Mouse (Mus musculus) brain, embryonic 18.5 days (tissue): Measurements from ENCODE around the gene Btn2a2.

ENCODE experiments used
- DNase-seq: peaks from one replicate; pipeline ENCODE4 v3.0.0-alpha.2; 2012; ENCODE audit warnings: low read depth, low spot score

Gene Btn2a2

DNA sequence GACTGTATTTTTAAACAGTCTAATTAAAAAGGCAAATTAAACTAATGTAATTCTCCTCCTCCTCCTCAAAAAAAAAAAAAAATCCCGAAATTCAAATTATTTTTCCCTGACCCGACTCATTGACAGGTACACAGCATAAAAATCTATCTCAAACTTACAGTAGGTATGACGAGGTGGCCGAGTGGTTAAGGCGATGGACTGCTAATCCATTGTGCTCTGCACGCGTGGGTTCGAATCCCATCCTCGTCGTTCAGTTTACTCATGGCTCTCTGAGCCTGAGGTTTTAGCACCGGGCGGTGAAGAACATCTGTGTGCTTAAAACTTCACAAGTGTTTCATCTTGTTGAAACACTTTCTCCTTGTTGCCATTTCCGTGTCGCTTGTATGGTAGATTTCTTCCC, 33.0 kb upstream of the Btn2a2 start:
- no peak for DNase-seq

DNA sequence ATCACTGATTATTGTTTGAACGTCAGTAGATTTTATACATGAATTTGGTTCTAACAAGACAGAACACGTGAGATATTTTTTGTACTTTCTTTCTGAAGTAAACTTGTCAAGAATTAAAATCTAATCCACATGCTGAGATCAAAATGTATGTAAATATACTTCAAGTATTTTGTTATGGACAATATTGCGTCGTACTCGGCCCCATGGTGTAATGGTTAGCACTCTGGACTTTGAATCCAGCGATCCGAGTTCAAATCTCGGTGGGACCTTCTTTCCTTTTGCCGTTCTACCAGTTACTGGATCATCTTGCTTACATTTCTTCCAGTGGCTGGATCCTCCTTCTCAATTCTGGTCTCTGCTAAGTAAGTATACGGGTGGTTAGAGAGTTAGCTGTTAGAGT, 30.8 kb upstream of the Btn2a2 start:
- DNase-seq = no peak

DNA sequence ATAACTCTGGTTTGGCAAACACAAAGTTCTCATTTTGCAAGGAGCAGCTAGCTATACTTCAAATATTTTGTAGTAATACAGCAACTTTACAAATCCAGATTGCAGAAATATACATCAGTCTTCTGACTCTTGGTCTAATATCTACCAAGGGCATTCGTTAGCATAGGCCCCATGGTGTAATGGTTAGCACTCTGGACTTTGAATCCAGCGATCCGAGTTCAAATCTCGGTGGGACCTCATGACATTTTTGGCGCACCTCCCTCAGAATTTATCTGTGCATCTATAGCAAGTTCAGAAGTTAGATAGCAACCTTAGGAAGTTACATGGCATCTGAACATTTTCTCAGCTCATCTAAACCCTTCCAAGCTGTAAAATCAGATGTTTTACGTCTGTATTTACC, 30.2 kb upstream of the Btn2a2 start:
- no peak for DNase-seq

DNA sequence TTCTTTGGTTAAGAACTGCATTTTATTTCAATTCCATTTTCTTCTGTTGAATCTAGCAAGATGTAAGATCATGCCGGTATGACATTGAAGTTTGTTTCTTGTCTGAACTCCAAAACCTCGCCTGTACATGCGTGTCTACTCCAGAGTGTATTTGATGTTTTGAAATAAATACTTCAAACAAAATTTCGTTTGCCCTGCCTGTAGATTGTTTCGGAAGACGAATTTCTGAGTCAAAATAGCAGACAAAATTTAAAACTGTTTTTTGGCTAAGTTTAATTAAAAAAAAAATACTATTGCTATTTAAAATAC, 29.6 kb upstream of the Btn2a2 start:
- no peak for DNase-seq

DNA sequence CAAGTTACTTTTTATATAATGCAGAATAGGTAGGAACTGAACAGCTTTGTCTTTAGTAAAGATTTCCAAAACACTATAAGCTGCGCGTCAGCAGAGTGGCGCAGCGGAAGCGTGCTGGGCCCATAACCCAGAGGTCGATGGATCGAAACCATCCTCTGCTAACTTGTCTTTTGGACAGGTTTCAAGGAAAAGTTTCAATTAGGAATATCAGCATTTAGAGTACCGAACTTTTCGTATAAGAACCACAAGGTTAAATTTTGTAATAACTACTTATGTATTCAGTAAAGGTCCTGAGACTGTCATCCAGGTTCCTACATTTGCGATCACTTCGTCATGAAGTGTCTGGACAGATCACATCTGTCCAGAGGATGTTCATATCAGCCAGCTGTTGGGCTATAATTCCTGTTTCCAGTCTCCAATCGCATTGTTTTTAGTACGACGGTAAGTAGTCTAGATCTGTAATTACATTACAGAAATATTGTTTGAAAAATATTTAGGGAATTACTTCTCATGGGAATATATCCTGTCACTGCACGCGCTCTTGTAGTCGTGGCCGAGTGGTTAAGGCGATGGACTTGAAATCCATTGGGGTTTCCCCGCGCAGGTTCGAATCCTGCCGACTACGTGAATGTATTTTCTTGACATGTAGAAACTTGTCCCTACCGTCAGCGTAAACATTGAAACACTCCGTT, 29.1 kb upstream of the Btn2a2 start:
- DNase-seq = no peak

DNA sequence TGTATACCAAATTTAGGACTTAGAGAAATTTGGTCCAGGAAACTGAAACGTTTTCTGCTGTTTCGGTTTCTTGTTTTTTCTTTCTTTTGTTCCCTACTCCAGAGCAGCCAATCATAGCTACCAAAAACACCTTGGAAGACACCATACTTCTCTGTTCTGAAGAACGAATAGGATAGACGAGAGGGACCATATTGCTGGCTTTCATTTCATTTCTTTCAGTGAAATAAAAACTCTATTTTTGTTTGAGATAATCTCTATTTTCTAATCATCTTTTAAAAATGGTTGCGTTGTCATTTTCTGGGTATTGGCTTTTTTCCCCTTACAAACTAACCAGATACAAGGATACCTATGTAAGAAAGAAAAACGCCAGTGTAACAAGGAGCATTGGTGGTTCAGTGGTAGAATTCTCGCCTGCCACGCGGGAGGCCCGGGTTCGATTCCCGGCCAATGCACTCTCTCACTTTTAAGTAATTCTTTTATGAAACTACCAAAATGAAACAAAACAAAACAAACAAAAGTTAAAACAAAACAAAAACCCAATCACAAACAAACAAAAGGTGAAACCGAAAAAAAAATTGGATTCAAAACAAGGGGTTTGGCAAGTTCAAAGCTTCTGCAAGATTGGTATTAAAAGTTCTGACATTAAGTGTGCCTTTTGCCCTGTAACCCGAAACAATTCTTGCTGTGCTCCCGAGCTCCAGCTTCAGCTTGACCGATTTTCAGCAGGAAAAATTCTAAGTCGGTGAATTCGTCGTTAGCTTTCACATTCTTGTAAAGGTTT, 28.4 kb upstream of the Btn2a2 start:
- DNase-seq = no peak

DNA sequence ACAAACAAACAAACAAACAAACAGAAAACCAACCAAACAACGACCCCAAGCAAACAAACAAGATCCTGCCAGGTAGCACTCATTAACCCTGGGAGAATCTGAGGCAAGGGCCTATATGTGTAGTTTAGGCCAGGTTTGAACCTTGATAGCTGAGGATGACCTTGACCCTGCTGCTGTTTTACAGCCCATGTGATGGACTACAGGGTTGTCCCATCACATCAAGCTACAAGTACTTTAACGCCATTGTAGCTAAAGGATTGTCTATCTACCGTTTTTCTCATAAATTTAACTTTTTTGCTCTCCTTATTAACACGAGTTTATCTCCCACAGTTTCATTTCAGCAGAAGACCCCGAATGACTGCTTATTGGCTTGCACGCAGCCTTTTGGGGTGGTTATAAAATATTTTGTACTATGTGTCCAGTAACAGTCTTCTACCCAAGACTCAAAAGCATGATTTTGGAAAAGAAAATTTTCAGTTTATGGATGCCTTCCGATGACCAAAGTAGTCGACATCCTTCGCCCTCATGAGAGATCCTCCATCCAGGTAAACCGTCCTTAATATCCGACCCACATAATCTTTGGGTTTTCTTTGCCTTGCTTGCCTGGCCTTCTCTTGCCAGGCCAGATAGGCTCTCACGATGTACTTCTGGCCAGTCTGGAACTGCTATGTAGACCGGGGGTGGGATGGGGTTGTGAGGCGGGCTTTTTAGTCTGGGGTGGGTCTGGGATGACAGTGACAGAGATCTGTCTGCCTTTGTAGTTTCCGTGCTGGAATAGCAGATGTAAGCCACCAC, 27.4 kb upstream of the Btn2a2 start:
- DNase-seq = no peak

DNA sequence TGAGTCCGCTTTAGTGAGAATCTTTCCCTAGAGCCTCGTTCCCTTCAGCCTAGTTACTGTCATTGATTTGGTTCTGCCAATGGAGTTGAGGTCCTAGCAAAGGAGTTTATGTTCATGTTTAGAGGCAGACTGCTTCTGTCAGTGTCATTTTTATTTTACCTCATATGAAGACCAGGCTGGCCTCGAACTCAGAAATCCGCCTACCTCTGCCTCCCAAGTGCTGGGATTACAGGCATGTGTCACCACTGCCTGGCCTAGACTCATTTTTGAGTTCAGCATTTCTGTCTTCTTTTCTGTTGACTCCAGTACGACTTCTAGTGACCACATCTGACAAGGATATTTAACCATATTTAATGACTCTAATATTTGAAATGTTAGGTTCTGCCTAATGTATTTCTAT, 26.6 kb upstream of the Btn2a2 start:
- no peak for DNase-seq

DNA sequence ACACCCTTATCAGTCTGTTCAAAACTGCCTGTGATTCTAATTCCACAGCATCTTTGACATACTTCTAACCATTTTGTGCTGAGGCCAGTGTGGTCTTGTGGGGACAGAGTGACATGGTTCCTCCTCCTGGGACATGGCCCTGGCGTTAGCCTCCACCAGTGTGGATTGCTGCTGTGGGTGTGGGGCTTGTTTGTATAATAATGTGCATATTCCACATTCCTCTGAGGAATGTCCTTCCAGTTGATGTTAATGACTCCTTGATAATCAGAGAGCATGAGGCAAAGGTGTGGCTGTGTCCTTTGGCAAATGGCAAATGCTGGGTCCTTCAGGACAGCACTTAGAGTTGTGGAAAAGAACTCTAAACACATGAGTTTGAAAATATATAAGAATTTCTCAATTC, 24.9 kb upstream of the Btn2a2 start:
- no peak for DNase-seq

DNA sequence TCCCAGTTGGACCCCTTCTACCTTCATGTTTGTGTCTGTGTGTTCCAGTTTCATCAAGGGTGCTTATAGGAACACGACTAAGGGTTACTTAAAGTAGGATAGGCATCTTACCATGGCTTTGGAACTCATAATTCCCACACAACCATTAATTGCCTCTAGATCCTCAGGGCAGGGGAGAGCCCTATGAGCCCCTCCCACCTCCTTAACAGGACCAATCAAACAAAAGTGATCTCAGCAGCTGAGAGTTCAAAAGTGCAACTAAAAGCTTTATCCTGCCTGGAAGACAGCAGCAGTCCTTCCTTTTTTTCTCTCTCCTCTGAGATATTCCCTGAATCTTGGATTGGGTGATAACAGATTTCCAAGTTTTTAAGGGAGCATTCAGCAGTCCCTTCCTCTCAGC, 21.5 kb upstream of the Btn2a2 start:
- DNase-seq = no peak

DNA sequence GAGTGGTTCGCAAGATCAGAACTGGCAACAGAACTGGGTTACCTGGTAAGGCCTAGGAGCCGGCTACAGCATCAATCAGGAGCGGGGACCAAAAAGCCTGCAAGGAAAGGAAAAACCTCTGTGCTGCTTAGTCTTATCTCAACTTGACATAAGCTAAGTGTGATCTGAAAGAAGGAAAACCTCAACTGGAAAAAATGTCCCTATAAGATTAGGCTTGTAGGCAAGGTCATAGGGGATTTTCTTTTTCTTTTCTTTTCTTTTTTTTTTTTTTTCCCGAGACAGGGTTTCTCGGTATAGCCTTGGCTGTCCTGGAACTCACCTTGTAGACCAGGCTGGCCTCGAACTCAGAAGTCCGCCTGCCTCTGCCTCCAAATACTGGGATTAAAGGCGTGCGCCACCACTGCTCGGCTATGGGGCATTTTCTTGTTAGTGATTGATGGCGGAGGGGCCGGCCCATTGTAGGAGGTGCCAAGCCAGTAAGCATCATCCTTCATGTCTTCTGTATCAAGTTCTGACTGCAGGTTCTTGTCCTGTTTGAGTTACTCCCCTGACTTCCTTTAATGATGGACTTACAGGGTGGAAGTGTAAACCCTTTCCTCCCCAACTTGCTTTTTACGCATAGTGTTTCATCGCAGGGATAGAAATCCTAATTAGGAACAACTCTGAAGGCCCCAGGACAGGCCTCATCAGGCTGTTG, 18.3 kb upstream of the Btn2a2 start:
- DNase-seq = no peak

DNA sequence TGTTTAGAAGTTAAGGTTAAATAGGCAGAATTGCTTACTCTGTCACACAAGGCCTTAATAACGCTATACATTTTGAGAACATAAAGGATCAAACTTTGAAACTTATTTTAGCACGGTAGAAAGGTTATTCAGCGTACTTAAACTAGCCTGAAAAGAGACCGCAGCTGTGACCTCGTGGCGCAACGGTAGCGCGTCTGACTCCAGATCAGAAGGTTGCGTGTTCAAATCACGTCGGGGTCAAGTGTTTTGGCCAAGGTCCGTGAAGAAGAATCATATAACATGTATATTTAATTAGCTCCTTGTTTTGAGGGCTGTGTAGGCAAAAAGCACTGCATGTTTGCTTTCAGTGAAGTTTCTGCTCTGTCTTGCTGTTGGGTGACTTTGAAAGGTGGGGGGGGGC, 17.7 kb upstream of the Btn2a2 start:
- DNase-seq = no peak

DNA sequence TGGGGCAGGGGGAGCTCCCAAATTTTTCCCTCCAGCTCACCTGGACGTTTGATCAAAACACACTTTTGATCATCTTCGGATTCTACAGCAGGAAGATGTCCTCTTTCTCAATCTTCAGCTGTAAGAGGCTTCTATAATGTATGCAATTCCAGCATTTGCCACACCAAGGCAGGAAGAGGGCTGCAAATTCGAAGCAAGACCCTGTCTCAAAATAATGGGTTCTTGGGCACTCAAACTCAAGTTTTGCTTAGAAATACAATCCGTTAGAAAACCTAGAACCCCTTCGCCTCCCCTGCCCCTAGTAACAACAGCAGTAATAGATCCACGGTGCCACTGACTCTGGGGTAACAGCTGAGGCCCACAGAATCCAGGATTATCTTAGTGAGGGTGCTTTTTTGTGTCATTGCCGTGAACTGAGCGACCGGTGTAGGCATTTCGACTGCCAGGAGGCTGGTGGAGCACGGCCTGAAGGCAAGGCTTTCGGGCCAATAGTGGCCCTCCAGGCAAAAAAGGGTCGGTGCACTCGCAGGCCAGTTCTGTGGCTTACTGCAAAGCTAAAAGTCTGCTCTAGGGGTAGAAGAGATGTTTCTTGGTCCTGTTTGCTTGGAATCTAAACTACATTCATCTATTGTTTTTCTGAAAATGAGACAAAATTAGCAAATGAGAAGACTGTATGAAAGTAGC, 17.1 kb upstream of the Btn2a2 start:
- DNase-seq = no peak

DNA sequence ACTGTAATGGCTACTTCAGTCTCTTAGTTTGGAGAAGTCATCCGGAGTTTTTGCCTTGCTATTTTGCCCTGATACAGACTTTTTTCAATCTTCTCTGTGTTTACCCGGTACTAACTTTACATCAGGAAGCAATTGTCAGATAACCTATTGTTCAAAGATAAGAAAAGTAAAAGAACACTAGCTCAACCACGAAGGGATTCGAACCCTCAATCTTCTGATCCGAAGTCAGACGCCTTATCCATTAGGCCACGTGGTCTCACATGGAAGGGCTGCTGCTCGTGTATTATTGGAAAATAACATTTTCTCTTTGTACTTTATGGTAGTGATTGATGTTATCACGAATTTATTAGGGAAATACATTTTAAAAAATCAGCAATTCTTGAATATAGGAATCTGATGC, 15.1 kb upstream of the Btn2a2 start:
- no peak for DNase-seq

DNA sequence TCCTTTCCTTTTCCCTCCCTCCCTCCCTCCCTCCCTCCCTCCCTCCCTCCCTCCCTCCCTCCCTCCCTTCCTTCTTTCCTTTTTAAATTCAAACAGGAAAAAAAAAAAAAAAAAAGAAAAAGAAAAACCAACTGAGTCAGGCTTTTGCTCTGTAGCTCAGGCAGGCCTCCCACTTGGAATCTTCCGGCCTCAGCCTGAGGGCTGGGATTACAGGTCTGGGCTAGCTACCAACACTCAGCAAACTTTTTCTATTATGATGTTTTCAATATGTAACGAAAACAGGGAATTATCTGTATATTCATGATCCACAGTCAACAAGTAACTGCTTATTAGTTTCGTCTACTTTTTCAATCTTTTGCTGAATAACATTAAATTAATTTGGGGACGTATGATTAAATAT, 14.3 kb upstream of the Btn2a2 start:
- no peak for DNase-seq

DNA sequence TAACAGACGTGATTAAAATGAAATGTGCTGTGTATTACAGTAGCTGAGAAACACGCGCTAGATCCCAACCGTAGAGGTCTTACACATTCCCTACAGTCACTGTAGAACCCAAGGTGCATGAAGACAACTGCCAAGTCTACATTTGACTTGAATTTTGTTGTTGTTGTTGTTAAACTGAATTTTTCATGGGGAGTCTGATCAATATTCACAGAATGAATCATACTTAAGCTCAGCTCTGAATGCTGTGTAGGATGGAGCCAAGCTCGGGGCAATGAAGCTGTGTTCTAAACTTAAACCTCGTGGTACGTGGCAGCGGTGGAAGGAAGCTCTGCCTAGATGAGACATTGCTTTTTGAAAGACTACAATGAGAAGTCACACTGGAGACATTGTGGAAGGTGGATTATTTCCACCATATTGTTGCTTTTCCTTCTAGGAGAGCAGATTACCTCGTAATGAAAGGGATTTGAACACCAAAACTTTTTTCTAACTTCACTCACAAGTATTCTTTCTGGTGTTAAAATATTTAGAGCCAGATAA, 13.4 kb upstream of the Btn2a2 start:
- no peak for DNase-seq

DNA sequence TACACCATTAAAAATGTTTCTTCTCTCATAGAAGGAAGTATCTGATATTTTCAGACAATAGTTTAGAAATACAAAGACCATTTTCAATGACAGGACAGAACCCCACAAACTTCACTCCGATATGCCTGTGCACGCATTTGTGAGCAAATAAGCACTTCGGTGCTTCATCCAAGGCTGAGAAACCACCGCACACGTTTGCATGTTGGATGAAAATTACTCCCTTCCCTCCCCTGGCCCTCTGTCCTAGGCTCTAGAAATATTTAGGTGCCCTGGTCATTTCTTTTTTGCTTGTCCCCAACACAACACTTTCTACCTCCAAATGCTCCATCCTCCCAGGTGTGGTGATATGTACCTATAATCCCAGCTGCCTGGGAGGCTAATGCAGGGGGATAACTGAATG, 12.9 kb upstream of the Btn2a2 start:
- no peak for DNase-seq

DNA sequence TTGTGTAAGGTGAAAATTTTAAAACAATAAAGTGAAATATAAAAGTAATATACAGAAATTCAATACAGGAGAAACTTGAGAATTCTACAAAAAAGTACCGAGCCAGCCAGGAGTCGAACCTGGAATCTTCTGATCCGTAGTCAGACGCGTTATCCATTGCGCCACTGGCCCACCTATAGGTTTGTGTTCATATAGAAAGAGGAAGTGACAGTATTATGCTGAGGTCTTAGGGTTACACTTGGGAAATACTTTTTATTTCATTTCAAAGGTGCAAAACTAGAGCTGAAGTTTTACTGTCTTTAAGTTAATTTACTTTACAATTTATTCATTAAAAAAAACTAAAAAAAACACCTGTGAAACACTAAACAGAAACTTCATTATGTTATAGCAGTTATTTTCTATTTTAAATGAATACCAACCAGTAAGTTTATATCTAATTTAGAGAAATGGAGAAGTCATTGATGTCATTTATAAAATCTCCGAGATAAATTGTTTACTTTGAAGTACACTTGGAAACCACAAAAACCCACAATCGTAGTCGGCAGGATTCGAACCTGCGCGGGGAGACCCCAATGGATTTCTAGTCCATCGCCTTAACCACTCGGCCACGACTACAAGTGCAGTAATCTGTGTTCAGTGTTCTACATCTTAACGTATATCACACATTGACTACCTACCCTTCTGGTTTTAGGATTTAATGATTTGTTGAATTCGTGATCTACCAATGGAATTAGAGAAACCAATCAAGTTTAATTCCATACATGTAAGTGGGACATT, 12.0 kb upstream of the Btn2a2 start:
- DNase-seq = no peak

DNA sequence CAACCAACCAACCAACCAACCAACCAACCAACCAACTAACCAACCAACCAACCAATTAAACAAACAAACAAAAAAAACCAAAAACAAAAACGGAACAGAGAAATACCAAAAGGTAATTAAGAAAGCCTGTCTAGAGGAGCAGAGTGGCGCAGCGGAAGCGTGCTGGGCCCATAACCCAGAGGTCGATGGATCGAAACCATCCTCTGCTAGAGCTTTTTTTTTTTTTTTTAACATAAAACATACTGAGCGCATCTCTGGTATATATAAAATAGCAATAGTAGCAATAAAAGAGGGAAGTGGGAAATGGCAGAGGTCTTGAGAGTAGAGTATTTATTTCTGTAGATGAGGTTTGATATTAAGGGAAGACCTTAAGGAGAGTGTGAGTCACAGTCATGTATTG, 11.3 kb upstream of the Btn2a2 start:
- no peak for DNase-seq

DNA sequence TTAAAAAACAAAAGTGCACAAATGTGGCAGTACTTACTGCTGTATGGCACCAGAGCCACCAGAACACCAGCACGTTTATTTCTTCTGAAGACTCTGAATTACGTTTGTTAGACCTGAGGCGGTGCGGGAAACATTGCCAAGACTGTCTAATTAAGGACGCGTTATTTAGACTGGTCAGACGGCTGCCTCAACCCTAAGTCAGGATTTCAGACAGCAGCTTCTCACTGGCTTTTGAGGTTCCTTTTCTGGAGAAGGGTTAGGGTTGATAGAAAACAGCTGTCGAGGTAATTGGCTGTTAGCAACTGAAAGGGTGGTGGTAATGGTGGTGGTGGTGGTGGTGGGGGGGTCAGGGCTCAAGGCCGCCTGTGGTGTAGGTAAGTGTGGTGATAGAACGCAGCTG, 10.0 kb upstream of the Btn2a2 start:
- DNase-seq = no peak
